Mouse (Mus musculus) layer of hippocampus, postnatal 10 days (tissue): Measurements from ENCODE around the gene Lemd1. TPM values are rescaled to one million over a fixed set of nuclear protein-coding genes. Genes with fewer than 3 reads are reported as not detected.

Experiments
- DNase-seq, 2 experiments: peaks; one replicate each; pipeline ENCODE4 v3.0.0; 2021; ENCODE audit warnings: low spot score in 2 of 2
- total RNA-seq, 2 experiments: library from RNA; stranded (reverse); gene quantifications; 2 replicates each; pipeline ENCODE4 v1.2.3; 2021

Gene Lemd1
- total RNA-seq, 2 experiments from 2014 or later: 4.9 TPM

- peak in 1 of 2 experiments; percentile 9 for DNase-seq
Measured at GRCm38 (mm10) chr1:132164780-132165518, 26.3 kb upstream of the Lemd1 start.

GRCm38 (mm10) chr1:132165859-132166258, 25.4 kb upstream of the Lemd1 start:
- peak in 1 of 2 experiments; percentile 13 for DNase-seq

GRCm38 (mm10) chr1:132168115-132168767, 23.0 kb upstream of the Lemd1 start:
- DNase-seq: peak in 1 of 2 experiments; percentile 36

- peak in 1 of 2 experiments; percentile 7 for DNase-seq
Measured at GRCm38 (mm10) chr1:132170698-132171097, 20.5 kb upstream of the Lemd1 start.

GRCm38 (mm10) chr1:132171619-132172018, 19.6 kb upstream of the Lemd1 start:
- no peak for DNase-seq

GRCm38 (mm10) chr1:132186303-132186702, 4.9 kb upstream of the Lemd1 start:
- DNase-seq: peak in 1 of 2 experiments; percentile 22

- peak in 1 of 2 experiments; percentile 7 for DNase-seq
Measured at GRCm38 (mm10) chr1:132188442-132189066, 2.7 kb upstream of the Lemd1 start.

GRCm38 (mm10) chr1:132189231-132189630, 2.0 kb upstream of the Lemd1 start:
- DNase-seq: no peak

- peak; percentile 58 to 74 for DNase-seq
Measured at GRCm38 (mm10) chr1:132190040-132190513, 1.2 kb upstream of the Lemd1 start.

- DNase-seq: no peak
Measured at GRCm38 (mm10) chr1:132190621-132191092, 574 bp upstream of the Lemd1 start.

- peak; percentile 57 to 60 for DNase-seq
Measured at GRCm38 (mm10) chr1:132191786-132192680, 802 bp downstream of the Lemd1 start.

- DNase-seq: no peak
Measured at GRCm38 (mm10) chr1:132193806-132194205, 2.6 kb downstream of the Lemd1 start.

- no peak for DNase-seq
Measured at GRCm38 (mm10) chr1:132194624-132195023, 3.4 kb downstream of the Lemd1 start.

GRCm38 (mm10) chr1:132195100-132195499, 3.9 kb downstream of the Lemd1 start:
- no peak for DNase-seq

- DNase-seq: no peak
Measured at GRCm38 (mm10) chr1:132195681-132196080, 4.5 kb downstream of the Lemd1 start.

GRCm38 (mm10) chr1:132196337-132196736, 5.1 kb downstream of the Lemd1 start:
- DNase-seq: no peak

GRCm38 (mm10) chr1:132197666-132198065, 6.4 kb downstream of the Lemd1 start:
- DNase-seq: peak in 1 of 2 experiments; percentile 8

- peak in 1 of 2 experiments; percentile 7 for DNase-seq
Measured at GRCm38 (mm10) chr1:132198401-132199071, 7.3 kb downstream of the Lemd1 start.

- DNase-seq: no peak
Measured at GRCm38 (mm10) chr1:132199244-132199643, 8.0 kb downstream of the Lemd1 start.

- no peak for DNase-seq
Measured at GRCm38 (mm10) chr1:132199934-132200333, 8.7 kb downstream of the Lemd1 start.
